Mouse (Mus musculus): Measurements from ENCODE around the gene Slc6a5.

DNA sequence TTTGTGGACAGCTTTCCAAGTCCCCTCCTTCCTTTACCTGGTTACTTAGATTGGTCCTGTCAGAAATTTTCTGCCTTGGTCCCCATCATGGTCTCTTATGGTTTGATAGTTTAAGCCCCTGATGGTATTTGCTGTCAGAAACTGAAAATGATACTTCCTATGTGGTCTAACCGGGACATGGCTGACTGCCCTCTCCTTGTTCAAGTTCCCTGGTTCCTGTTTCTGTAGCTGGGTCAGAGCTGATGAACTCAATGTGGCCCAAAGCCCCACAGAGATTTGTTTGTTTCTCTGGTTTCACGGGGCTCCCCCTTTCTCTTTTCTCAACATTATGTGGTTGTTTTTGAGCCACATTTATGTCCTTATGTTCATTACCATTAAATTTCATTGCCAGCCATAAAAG, 95.3 kb downstream of the Slc6a5 start:
- TF ChIP-seq CTCF (IDR thresholded peaks at IDR 0.05 in 2 of 3, conservative IDR thresholded peaks at IDR 0.05 in 1 of 3; ENCODE audit: control insufficient read depth in 1 of 3, insufficient read depth in 1 of 3, low read depth in 2 of 3, low read length in 3 of 3, poor library complexity in 1 of 3, severe bottlenecking in 1 of 3) = no peak
- no peak for TF ChIP-seq EP300 (IDR thresholded peaks at IDR 0.05; ENCODE audit: low read depth in 1 of 2, low read length in 2 of 2)
- no peak for TF ChIP-seq ZNF384 (IDR thresholded peaks at IDR 0.05; ENCODE audit: low read depth, low read length)
- no peak for TF ChIP-seq POLR2A (IDR thresholded peaks at IDR 0.05; ENCODE audit: control insufficient read depth in 1 of 2, insufficient read depth in 1 of 2, low read depth in 1 of 2, low read length in 2 of 2, poor library complexity in 1 of 2)
- TF ChIP-seq HCFC1 (IDR thresholded peaks at IDR 0.05; ENCODE audit: low read depth, low read length) = no peak
- no peak for TF ChIP-seq CHD2 (IDR thresholded peaks at IDR 0.05; ENCODE audit: low read length)

All from MEL (cell line).